Mouse (Mus musculus): Measurements from ENCODE around the gene Lrp3. TPM values are rescaled to one million over a fixed set of nuclear protein-coding genes. Genes with fewer than 3 reads are reported as not detected.

The Lrp3 gene
- polyA plus RNA-seq, 1 experiment = 3.6 TPM

DNA sequence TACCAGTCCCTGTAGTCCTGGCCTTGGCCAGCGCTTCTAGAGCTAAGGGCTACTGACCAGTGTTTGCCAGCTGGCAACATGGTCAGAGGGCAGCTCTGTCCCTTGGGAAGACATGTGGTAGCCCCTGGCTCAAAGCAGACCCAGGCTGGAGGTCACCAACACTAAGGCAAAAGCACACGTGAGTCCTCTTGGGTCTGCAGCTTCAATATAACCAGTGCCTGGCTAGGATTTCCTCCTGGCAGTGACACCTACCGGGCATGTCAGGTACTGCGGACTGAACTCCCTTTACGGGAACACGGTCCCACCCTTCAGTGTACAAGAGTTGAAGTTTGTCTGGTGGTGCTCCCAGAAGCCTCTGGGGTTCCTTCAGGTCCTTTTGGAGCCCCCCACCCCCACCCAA lies 46.0 kb downstream of the Lrp3 start:
- Histone ChIP-seq H3K27ac (ENCODE audit: insufficient read depth, low read length) (no peak overlapping the region), H3K4me3 (ENCODE audit: low read depth, low read length) (no peak overlapping the region), H3K27me3 (ENCODE audit: control insufficient read depth, insufficient read depth, low read length, poor library complexity, severe bottlenecking) (no peaks in the 10 kb centered on the region), H3K4me1 (ENCODE audit: control insufficient read depth, insufficient read depth, low read length) (peaks cover 3% of the 10 kb centered on the region), H3K9ac (ENCODE audit: low read depth, poor library complexity, severe bottlenecking) (no peak overlapping the region), H3K9me3 (replicated peaks; ENCODE audit: control insufficient read depth, insufficient read depth, low read length, poor library complexity, severe bottlenecking) (no peaks in the 10 kb centered on the region), H3K36me3 (ENCODE audit: control insufficient read depth, insufficient read depth, low read length, poor library complexity, severe bottlenecking) (no peaks in the 10 kb centered on the region)
- peak; percentile 91 for TF ChIP-seq CTCF (IDR thresholded peaks at IDR 0.05; ENCODE audit: low read depth, low read length)
- no peak for TF ChIP-seq EP300 (IDR thresholded peaks at IDR 0.05; ENCODE audit: insufficient read depth, low read depth, low read length)

DNA sequence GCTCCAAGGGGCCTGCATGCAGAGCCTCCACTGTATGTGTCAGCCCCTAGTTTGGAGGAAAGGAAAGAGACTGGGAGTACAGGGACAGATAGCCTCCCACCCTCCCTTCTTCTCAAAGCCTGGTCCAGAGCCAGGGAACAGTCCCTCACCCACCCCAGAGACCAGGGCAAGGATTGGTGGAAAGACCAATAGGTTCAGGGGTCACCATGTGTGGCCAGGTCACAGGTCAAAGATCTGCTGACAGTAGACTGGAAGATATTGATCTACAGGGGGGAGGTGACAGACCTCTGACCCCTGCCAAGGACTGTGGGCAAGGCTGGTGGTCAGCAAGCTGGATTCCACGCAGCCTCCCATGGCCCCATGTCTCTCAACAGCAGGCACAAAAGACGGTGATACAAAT lies 47.4 kb downstream of the Lrp3 start:
- Histone ChIP-seq H3K36me3 (ENCODE audit: control insufficient read depth, insufficient read depth, low read length, poor library complexity, severe bottlenecking) (no peaks in the 10 kb centered on the region), H3K9ac (ENCODE audit: low read depth, poor library complexity, severe bottlenecking) (no peak overlapping the region), H3K9me3 (replicated peaks; ENCODE audit: control insufficient read depth, insufficient read depth, low read length, poor library complexity, severe bottlenecking) (no peaks in the 10 kb centered on the region), H3K4me3 (ENCODE audit: low read depth, low read length) (no peak overlapping the region), H3K27ac (ENCODE audit: insufficient read depth, low read length) (no peak overlapping the region), H3K27me3 (ENCODE audit: control insufficient read depth, insufficient read depth, low read length, poor library complexity, severe bottlenecking) (no peaks in the 10 kb centered on the region), H3K4me1 (ENCODE audit: control insufficient read depth, insufficient read depth, low read length) (peaks cover 3% of the 10 kb centered on the region)
- TF ChIP-seq CTCF (IDR thresholded peaks at IDR 0.05; ENCODE audit: low read depth, low read length) (no peak), EP300 (IDR thresholded peaks at IDR 0.05; ENCODE audit: insufficient read depth, low read depth, low read length) (no peak), POLR2A (IDR thresholded peaks at IDR 0.05; ENCODE audit: insufficient read depth, low read length) (no peak)

- Histone ChIP-seq H3K4me3 (ENCODE audit: low read depth, low read length) (no peak overlapping the region), H3K9me3 (replicated peaks; ENCODE audit: control insufficient read depth, insufficient read depth, low read length, poor library complexity, severe bottlenecking) (no peaks in the 10 kb centered on the region), H3K27me3 (ENCODE audit: control insufficient read depth, insufficient read depth, low read length, poor library complexity, severe bottlenecking) (no peaks in the 10 kb centered on the region), H3K9ac (ENCODE audit: low read depth, poor library complexity, severe bottlenecking) (no peak overlapping the region), H3K27ac (ENCODE audit: insufficient read depth, low read length) (no peak overlapping the region), H3K36me3 (ENCODE audit: control insufficient read depth, insufficient read depth, low read length, poor library complexity, severe bottlenecking) (no peaks in the 10 kb centered on the region), H3K4me1 (ENCODE audit: control insufficient read depth, insufficient read depth, low read length) (peaks cover 3% of the 10 kb centered on the region)
- TF ChIP-seq CTCF (IDR thresholded peaks at IDR 0.05; ENCODE audit: low read depth, low read length) (no peak), POLR2A (IDR thresholded peaks at IDR 0.05; ENCODE audit: insufficient read depth, low read length) (no peak), EP300 (IDR thresholded peaks at IDR 0.05; ENCODE audit: insufficient read depth, low read depth, low read length) (no peak)
These were observed 48.3 kb downstream of the Lrp3 start for GRCm38 (mm10) chr7:35166988-35167387.

DNA sequence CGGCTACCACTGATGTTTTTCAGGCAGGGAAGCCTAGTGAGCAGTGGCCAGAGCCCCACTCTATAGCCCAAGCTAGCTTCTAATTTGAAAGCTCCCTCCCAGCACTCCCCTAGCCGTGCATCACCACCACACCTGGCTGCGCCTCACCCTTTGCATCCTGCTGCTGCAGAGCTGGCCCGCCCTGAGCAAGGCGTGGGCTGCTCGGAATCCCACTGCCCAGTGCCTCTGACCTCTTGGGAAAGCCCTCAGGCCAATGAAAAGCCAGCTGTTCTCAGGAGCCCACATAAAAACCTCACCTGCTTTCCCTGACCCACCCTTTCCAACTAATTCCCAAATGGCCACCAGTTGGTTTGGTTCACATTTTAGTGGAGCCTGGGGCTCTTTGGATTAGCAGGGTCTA lies 51.2 kb downstream of the Lrp3 start:
- no peak overlapping the region for H3K9ac ChIP-seq (ENCODE audit: low read depth, poor library complexity, severe bottlenecking)
- no peaks in the 10 kb centered on the region for H3K36me3 ChIP-seq (ENCODE audit: control insufficient read depth, insufficient read depth, low read length, poor library complexity, severe bottlenecking)
- TF ChIP-seq POLR2A (IDR thresholded peaks at IDR 0.05; ENCODE audit: insufficient read depth, low read length) (no peak), CTCF (IDR thresholded peaks at IDR 0.05; ENCODE audit: low read depth, low read length) (no peak), EP300 (IDR thresholded peaks at IDR 0.05; ENCODE audit: insufficient read depth, low read depth, low read length) (no peak)
- no peak overlapping the region for H3K27ac ChIP-seq (ENCODE audit: insufficient read depth, low read length)
- no peak overlapping the region for H3K4me3 ChIP-seq (ENCODE audit: low read depth, low read length)
- H3K9me3 ChIP-seq (replicated peaks; ENCODE audit: control insufficient read depth, insufficient read depth, low read length, poor library complexity, severe bottlenecking) = no peaks in the 10 kb centered on the region; the same call in 1 of the 2 replicates
- H3K27me3 ChIP-seq (ENCODE audit: control insufficient read depth, insufficient read depth, low read length, poor library complexity, severe bottlenecking) = no peaks in the 10 kb centered on the region
- H3K4me1 ChIP-seq (ENCODE audit: control insufficient read depth, insufficient read depth, low read length) = no peaks in the 10 kb centered on the region

GRCm38 (mm10) chr7:35163600-35163999 lies 51.7 kb downstream of the Lrp3 start:
- H3K4me3 ChIP-seq (ENCODE audit: low read depth, low read length) = no peak overlapping the region
- no peak overlapping the region for H3K27ac ChIP-seq (ENCODE audit: insufficient read depth, low read length)
- H3K9me3 ChIP-seq (replicated peaks; ENCODE audit: control insufficient read depth, insufficient read depth, low read length, poor library complexity, severe bottlenecking) = no peaks in the 10 kb centered on the region; the same call in 1 of the 2 replicates
- no peaks in the 10 kb centered on the region for H3K27me3 ChIP-seq (ENCODE audit: control insufficient read depth, insufficient read depth, low read length, poor library complexity, severe bottlenecking)
- H3K4me1 ChIP-seq (ENCODE audit: control insufficient read depth, insufficient read depth, low read length) = no peaks in the 10 kb centered on the region
- no peak overlapping the region for H3K9ac ChIP-seq (ENCODE audit: low read depth, poor library complexity, severe bottlenecking)
- no peak for TF ChIP-seq POLR2A (IDR thresholded peaks at IDR 0.05; ENCODE audit: insufficient read depth, low read length)
- TF ChIP-seq CTCF (IDR thresholded peaks at IDR 0.05; ENCODE audit: low read depth, low read length) = no peak
- TF ChIP-seq EP300 (IDR thresholded peaks at IDR 0.05; ENCODE audit: insufficient read depth, low read depth, low read length) = no peak
- no peaks in the 10 kb centered on the region for H3K36me3 ChIP-seq (ENCODE audit: control insufficient read depth, insufficient read depth, low read length, poor library complexity, severe bottlenecking)

DNA sequence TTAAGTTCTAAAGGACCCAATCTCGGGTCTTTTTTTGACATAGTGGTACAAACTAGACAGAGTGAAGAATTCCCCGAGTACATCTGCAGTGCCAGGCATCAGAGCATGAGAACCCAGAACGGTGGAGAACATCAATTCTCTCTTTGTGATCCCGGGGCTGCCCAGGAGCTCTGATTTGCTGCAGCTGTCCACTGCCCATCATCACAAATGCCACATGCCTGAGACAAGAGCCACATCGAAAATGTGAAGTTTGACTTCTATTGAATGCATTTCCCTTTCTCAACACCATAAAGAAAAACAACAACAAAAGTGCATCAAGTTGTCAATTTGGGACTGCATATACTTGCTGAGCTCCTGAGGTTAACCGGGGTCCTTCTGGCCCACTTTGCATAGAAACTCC lies 52.9 kb downstream of the Lrp3 start:
- Histone ChIP-seq H3K27me3 (ENCODE audit: control insufficient read depth, insufficient read depth, low read length, poor library complexity, severe bottlenecking) (no peaks in the 10 kb centered on the region), H3K27ac (ENCODE audit: insufficient read depth, low read length) (no peak overlapping the region), H3K4me1 (ENCODE audit: control insufficient read depth, insufficient read depth, low read length) (no peaks in the 10 kb centered on the region), H3K9ac (ENCODE audit: low read depth, poor library complexity, severe bottlenecking) (no peak overlapping the region), H3K4me3 (ENCODE audit: low read depth, low read length) (no peak overlapping the region), H3K36me3 (ENCODE audit: control insufficient read depth, insufficient read depth, low read length, poor library complexity, severe bottlenecking) (no peaks in the 10 kb centered on the region), H3K9me3 (replicated peaks; ENCODE audit: control insufficient read depth, insufficient read depth, low read length, poor library complexity, severe bottlenecking) (no peaks in the 10 kb centered on the region; the same call in 1 of the 2 replicates)
- TF ChIP-seq EP300 (IDR thresholded peaks at IDR 0.05; ENCODE audit: insufficient read depth, low read depth, low read length) = no peak

Measured in ES-Bruce4 (cell line).